Mouse (Mus musculus): Measurements from ENCODE around the gene Nyx.
"Not testable (repeated sequence)": the region's sequence is repeated elsewhere in the genome, so short reads cannot be mapped to it uniquely, and the experiment has no call there.

The Nyx gene

DNA sequence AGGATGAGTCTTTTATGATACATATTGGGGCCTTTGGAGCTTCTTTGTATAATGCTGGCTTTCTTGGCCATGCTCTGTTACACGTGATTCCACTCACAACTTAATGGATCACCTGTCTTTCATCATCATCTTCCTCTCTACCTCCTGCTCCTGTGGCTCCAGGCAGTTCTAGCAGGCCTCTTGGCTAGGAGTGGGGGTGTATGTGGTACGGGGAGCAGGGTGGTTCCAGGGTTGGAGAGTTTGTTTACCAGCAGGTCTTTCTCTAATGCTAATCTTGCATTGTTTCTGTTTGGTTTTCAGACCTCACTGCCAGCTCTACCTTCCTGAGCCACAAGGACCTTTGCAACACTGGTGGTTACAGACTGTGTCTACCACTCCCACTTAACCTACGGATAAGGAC, at the start of gene Nyx:
Gene Nyx, plus strand, starts transcription at position 301 of the 400 bp plus-strand sequence.
- no peak for DNase-seq

DNA sequence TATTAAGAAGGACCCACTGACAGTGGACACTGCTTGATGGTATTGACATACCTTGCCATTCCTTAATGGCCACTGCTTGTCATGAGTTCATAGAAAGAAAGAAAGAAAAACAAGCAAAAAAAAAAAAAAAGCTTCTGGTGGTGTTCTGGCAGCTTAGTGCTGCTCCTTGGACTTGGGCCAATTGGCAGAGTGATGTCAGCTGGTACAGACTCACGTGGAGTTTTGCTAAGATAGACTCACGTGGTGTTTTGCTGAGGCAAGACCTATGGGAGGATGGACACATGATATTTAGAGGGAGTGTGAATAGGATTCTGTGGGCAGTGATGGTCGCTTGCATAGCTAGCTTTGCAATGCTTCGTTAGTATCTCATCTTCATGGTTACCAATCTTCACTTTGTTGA, 43.9 kb upstream of the Nyx start:
- DNase-seq: no peak

DNA sequence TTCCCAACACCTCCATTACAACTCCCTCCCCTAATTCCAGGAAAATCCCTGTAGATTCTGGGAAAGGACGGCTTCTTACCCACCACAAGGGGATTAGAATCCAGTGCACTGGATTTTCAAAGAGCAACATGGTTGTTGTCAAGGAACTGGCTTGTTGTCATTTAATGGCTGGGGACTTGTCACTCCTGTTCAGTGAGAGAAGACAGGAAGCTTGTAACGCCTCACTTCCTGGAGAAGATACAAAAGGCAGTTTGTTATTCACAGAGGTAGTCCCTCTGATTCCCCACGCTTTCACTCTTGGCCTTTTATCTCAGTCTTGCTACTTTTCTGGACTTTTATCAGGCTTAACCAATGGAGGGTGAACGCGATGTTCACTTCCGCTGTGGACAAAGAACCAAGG, 34.5 kb upstream of the Nyx start:
- no peak for DNase-seq

DNA sequence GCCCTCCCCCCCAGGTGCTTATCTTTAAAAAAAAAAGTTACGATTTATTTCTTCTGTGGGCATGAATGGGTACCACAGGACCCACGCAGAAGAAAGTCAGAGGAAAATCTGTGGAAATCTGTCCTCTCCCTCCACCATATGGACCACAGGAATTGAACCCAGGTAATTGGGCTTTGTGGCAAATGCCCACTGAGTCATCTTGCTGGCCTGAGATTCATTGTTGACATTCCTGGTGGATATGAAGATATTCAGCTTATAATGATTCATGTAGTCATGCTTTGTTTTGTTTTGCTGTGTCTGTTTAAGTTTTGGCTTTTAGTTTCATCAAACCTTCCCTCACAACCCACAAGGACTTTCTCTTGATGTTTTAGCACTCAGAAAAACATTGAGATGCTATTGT, 29.9 kb upstream of the Nyx start:
- not testable (repeated sequence) for DNase-seq

DNA sequence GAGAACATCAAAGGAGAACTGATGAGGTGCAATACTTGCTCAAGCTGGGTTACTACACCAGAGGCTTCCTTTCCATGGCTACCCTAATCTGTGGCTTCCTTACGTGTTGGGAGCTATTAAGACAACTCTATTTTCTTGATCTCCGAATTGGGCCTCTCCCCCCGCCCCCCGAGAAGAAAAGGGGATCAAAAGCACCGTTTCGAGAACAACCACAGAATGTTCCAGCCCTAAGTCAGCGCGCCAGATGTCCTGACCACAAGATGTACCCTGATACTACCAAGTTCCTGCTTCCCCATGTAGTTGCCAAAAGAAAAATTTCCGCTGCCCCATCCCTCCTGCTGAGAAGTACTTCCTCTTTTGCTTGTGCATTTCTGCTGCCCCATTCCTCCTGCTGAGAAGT, 9.4 kb upstream of the Nyx start:
- not testable (repeated sequence) for DNase-seq

DNA sequence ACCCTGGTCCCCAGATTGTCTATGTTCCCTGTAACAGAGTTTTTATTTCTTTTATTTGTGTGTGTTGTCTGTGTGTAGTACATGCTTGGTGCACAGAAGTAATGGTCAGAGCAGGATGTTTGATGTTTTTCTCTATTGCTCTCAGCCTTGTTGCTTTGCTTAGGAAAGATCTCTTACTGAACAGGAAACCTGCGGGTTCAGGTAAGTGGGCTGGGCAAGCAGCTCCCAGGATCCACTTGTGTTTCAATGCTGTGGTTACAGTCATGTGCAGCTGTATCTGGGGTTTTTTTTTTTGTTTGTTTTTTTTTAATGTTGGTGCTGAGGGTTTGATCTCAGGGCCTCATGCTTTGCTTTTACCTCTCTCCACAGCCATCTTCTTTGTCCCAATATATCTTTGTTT, 7.1 kb upstream of the Nyx start:
- no peak for DNase-seq

DNA sequence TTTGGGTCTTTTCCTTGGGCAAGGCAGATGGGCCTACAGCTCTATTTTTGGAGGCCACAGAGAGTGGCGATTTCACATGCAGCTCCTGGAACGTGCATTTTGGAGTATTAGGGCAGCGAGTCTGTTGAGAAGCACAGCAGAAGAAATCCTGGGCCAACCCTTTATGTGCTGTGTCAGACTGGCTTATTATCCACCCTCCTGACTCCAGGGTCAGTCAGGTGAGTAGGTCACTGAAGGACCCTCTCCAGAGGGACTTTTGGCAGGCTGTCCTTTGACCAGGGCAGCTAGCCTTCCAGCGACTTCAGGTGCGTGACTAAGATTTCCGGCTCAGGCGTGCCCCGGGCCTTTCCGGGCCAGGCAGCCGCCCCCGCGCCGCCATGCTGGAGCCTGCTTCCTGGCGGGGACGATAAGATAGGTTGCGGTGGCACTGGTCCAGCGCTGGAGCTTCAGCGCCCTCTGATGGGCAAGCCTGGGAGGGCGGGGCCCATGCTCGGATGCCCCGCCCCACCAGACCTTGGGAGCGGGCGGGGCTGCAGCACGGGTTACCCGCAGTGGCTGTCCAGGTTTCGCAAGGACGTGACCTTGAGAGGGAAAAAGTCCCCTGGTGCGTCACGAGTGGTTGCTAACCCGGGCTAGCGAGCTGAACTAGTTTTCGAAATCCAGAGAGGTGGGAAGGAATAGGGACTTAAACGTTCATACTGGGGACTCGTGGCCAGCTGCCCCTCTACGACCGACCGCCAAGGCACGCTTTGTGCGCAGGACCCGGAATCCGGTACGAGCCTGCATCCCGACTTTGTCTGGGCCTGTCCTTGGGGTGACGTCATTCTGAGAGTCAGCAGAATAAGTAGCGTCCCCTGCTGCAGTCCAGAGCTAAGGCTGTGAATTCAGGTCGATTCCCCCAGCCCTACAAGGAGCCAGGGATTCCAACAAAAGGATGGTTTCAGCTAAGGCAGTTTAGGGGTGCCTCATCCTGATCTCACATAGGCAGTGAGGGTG, 4.3 kb upstream of the Nyx start:
- DNase-seq: peak; percentile 88

DNA sequence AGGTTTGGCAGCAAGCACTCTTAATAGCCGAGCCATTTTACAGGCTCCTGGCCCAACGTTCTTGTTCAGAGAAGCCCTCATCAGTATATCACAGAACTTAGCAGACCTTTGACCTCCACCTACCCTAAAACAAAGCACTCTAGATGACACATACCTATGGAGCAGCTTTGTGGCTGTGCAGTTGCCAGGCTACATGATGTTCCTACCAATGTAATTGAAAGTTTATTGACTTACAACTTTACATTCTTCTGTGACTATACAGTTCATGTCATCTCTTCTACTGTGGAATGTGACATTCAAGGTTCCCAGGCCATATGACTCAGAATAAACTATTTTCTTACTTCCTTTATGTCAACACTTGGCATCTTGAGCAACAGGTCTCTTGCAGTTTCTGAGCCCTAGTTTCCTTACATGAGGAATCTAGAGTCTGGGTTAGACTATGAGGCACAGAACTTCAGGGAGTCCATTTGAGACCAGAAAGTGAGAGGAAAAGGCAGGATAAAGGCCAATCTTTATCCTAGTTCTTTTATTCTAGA, 2.9 kb upstream of the Nyx start:
- DNase-seq: no peak

DNA sequence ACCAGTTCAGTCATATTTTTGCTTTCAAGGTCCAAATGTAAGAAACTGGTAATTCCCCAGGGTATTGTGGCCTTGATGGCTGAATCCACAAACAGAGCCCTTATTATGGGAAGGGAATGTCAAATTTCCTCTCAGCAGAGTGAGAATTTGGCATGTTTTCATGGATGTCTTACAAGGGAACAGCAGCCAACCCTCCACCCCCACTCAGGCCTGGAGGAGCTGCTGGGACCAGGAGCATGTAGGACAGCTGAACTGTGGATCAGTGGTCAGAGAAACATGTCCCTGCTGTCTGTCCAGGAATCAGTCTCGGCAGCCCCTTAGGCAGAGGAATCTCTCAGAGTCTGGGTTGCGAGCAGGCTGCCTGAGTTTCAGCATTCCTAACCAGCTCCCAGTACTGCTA, 771 bp downstream of the Nyx start:
- DNase-seq: no peak

DNA sequence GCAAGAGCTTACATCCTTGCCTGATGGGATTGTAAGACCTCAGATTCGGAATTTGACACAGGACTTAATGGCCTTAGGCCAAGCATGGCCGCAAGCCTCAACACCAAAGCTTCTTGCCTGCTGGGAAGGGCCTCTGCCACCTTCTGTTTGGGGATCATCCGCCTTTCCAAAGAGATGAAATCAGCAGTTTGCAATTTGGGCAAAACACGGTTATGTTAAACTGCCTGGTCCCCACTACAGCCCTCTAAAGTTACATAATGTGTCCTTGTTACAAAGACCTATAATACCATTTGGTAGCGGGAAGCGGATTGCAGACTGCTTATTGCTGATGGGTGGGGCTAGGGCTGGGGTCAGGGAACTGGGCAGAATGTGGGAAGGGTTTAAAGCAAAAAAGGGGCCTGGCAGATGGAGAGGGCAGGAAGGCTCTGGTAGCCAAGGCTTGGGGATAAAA, 1.2 kb downstream of the Nyx start:
- DNase-seq: no peak

DNA sequence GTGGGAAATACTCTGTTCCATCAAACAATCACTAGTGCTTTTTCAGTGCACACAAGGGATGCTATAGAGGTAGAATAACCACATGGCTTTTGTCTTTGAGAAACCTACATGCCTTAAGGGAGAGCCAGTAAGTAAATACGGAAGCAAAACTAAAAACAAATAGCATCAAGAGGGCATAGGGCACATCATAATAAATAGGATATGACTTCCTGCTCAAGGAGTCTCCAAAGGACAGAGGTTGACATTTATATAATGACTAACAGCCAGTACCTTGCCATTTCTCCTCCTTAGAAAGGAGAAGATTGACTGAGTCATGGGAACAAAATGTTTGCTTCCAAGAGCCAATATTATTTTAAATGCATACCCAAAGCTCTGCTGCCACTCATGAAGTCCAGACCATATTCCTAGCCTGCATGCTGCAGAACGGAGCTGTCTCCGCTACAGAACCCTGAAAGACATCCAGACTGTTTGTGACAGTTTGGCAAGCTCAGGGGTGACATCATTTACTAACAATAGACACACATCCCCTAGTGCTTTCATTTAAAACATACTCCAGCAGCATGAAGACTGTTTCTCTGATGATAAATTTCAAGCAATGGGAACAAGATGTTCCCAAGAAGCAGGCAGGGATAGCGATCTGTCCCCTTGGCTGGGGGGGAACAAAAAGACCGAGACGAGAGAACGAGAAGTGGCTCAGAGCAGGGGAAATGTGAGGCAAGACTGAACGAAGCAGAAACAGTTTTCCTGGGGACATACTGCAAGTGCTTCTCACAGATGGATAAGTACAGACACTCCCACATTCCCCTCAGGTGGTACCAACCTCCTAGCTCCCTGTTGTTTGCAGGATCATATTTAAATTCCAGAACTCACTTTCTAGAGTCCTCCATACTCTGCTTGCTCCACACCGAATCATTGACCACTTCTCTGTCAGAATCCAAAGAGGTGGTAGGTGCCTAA, 3.5 kb downstream of the Nyx start:
- no peak for DNase-seq

DNA sequence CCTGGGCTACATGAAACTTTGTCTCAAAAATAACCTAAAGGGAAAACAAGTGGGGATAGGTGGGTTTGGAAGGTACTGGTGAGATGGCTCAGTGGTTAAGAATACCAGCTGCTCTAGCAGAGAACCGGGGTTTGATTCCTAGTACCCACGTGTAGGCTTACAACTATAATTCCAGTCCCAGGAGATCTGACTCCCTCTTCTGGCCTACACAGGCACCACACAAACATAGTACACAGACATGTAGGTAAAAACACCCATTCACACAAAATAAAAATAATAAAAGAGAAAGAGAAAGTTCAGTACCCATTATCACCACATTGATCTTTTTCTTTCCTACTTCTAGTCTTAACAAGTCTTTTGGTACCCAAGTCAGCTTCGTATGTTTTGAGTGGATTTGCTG, 6.0 kb downstream of the Nyx start:
- no peak for DNase-seq

DNA sequence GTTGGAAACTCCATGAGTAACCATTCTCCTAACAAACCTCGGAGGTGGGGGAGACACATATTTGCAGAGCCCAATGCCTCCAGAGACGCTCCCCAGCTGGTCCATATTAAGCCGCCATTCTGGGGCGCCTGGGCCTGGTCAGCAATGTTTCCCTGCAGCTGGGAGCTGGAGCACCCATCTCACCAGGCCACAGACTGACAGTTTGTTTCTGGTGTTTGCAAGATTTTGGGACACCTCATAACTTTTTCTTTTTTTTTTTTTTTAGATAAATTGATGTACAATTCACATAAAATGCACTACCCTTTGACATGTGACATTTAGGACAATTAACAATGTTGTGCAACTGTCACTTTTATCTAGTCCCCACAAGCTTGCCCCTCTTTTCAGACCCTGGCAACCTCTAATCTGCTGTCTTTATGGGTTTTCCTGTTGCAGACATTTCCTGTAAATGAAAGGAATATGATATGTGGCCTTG, 6.9 kb downstream of the Nyx start:
- DNase-seq: no peak

DNA sequence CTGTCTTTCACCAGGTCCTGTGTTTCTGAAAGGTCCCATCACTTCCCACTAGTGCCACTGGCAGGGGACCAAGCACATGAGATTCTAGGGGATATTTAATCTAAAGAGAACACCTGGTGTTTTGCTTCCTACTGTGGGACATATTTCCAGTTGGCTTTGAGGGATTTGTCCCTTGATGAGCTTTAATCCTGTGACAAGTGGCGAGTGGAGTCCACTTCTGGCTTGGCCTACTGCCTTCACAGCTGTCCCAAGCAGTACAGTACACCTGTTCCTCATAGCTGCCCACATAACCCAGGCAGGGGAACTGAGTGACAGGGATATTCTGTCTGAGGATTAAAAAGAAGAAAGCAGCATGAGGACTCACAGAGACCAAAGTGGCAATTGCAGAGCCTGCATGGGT, 9.5 kb downstream of the Nyx start:
- DNase-seq: no peak

DNA sequence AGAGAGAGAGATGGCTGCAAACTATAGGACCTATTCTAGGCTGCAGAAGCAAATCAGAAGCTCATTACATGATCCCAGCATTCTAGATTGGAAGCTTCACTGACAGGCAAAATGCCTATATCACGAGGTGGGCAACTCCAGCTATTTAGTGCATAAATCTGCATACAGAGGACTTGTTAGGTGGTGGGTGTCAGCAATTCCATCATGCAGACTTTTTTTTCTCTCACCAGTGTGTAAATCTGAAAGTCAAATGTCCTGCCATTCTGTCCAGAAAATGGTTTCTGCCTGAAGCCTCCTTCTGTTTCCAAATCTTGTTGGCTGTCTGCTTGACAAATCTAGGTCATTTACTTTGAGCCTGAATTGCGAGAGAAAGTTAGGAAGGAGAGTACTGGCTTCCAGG, 11.7 kb downstream of the Nyx start:
- DNase-seq: no peak

DNA sequence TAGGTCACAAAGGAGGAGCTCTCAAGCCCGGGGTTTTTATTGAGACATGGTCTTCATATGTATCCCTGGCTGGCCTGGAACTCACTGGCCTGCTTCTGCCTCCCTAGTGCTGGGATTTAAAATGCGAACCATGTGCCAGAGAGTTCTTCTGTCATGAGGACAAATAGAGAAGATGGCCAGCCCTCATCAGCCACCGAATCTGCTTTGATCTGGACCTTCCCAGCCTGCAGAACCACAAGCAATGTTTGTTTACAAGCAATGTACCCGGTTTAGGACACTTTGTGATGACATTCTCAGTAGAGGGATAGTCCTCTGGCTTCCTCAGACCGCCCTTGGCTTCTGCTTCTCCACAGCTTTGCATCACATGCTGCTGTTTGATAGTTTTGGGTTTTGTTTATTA, 12.4 kb downstream of the Nyx start:
- no peak for DNase-seq

DNA sequence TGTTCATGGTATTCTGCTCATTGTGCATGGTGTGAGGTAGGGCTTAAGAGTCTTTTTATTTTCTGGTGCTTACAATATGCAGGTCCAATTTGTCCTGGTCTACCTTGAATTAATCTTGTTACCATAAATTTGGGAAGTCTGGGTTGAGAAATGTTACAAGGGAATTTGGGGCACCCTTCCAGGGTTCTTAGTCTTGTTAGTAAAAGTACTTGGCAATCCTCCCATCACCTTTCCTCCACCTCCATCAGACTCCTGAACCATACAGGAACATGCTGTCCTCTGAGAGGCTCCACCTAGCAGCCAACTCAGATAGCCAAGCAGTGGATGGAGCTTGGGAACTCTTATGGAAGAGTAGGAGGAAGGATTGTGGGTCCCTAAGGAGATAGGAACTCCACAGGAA, 13.7 kb downstream of the Nyx start:
- no peak for DNase-seq

DNA sequence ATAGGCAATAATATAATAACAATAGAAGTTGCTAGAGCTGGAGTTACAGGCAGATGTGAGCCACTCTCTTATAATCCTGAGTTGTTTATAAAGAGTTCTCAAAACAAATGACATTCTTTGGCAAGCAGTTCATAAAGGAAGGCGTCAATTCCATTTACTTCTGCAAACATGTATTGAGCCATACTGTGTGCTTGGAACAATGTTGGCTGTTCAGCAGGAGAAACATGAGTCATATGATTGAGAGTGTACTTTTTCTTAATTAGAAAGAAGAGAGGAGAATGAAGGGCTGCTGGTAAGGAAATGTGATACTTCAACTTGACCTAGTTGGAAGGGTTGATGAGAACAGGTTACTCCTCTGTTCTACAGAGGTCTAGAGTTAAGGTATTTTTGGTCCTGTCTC, 16.7 kb downstream of the Nyx start:
- no peak for DNase-seq

DNA sequence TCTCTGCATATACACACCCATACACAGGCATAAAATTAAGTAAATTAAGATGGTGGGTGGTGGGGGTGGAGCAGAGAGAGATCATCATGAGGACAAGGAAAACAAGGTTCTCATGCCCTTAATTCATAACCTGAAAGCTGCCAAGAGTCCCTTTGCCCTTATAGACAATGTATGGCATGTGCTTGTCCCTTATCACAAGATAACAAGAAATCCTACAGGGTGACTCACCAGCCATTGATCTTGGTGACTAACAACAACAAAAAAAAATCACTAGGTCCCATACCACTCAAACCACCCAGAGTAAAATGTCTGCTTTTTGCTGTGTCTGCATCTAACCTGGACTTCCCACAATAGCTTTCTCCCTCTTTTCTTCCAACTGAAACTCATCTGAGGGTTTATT, 18.5 kb downstream of the Nyx start:
- no peak for DNase-seq

DNA sequence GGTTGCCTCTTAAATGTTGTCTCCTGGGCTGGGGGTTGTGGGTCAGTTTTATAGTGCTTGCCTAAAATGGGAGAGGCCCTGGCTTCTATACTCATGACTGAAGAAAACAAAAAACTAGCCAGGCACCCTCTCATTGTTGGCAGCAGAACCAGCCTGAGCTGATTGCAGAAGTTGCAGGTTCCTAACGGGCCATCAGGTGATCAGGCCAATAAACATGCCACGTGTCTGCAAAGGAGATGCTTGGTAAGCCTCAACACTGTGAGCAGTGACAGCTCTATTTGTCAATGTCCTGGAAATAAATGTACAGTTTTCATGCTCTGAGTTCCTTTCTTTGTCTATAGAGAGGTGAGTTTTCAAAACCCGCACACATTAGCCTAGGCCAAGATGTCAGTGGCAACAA, 23.1 kb downstream of the Nyx start:
- no peak for DNase-seq

DNA sequence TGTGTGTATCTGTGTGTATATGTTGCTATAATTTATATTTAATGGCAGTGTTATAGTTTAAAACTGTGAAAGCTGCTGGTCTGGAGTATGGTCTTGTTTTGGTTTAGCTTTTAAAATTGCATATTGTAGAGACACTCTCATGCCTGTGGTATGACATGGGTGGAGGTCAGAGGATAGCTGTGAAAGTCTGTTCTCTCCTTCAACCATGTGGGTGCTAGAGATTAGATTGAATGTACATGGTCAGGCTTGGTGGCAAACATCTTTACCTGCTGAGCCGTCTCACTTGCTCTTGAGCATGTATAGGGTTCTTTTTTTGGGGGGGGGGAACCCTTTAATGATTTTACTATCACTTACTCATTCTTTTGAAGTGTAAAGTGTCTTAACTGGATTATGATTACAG, 23.9 kb downstream of the Nyx start:
- DNase-seq: no peak

DNA sequence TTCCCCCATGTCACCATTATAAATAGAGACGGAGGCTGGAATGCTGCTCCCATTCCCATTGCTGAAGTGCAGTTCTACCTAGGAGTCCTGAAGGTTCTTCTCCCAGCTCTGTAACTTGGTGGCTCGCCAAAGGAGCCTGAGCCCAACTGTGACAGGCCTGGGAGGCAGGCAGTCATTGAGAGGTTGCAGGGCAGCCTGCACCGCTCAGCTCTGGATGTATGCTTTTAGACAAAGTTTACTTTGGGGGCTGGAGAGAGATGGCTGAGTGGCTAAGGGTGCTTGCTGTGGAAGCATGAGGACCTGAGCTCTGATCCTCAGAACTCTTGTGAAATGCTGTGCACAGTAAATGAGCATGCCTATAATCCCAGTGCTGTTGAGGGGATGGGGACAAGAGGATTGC, 25.0 kb downstream of the Nyx start:
- DNase-seq: no peak

DNA sequence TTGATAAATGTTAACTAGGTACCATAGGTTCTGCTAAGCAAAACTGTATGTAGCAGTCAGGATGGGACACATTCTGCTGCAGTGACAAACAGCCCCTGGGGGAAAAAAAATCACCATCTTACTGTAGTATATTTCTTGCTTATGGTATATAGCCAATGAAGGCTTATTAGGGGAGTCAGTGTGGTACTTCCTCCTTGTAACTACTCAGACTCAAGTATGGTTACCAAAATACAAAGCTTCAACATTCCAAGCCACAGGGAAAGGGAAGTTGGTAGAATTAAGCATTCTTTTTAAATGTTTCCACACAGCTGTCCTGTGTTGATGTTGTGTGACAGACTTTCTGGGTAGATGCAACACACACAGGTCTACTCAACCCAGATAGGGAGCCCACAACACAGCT, 27.0 kb downstream of the Nyx start:
- no peak for DNase-seq
